Mouse (Mus musculus): ENCODE results near the gene Sucla2.

Gene Sucla2

DNA sequence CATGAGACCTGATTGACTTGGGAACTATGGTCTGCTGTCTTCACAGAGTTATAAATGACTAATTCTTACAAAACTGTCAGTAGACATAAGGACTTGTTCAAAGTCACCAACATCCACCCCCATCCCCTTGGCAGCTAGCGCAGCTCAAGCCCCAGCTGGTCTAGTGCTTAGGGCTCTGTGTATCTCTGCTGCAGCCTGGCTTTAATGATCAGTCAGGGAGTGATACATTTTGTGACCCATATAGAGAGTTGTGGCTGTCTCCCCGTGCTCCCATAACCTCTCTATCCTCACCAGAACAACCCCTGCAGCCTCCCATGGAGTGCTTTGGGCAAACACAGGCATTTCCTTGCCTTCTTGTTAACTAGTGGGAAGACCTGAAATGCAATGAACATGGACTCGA lies 95.8 kb downstream of the Sucla2 start:
- DNase-seq, result no peak

DNA sequence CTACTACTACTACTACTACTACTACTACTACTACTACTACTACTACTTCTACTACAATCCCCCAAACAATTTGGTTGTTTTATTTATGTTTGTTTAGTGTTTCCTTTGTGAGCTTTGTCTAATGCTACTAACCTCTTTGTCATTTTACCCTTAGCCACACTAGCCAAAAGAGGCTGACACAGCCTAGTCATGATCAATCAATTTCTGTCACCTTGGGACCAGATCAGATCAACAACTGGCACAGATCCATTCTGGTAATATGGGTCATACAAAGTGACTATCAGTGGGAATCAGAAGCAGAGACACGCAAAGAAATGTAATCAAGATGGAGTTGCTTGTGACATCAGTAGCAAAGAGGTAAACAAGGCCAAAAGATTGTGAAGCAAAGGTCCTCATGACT lies 97.9 kb downstream of the Sucla2 start:
- DNase-seq, result no peak

DNA sequence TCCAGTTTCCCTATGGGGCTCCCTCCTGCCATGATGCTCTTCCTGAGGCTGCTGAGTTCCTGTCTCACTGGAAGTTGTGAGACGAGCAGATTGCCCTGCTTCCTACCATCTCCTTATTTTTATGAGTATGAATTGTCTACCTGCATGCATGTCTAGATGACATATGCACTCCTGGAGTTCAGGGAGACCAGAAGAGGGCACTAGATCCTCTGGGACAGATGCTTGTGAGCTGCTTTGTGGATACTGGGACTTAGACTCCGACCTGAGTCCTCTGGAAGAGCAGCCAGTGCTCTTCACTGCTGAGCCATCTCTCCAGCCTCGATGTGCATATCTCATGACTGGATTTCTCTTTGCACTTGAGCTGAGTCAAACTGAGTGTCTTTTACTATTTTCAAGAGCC lies 100.3 kb downstream of the Sucla2 start:
- no peak for DNase-seq

DNA sequence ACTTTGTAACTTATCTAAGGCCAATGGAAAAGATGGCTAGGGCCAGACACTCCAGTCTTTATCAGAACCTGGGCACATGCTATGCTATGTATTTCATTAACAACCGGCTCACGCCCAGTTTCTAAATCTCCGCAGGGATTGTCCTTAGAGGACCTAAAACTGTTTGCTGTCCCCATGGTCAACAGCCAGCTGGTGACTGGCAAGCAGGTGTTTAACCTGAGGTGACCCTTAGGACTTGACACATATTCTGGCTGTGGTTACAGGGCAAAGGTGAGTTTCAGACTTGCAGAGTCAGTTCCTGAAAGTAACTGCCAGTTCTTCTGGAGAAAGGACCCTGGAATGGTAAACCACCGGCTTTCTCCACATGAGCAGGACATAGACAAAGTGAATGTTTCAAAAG lies 106.4 kb downstream of the Sucla2 start:
- peak; percentile 59 for DNase-seq

DNA sequence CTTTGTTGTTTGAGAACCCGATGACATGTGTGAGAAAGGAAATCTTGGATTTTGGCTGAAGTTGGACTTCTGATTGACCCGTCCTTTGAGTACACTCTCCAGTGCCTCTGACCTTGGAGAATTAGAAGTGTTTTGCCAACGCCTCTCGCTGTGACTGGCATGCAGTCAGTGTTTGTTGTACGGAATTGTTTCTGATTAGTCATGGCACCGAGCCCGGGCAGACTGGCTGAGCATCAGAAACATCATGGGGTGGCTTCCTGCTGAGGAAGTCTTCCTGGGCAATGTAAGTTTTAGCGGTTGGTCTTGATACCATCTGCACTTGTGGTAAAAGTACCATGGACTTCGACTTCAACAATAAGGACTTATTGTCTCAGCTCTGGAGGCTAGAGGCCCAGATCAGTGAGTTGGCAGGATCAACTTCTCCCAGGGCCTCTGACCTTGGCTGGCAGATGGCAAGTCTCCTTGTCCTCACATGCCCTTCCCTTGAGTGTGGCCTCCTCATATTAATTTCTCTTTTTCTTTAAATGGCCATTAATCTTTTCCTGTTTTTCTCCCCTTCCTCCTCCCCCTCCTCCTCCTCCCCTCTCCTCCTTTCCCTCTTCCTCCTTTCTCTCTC lies 107.6 kb downstream of the Sucla2 start:
- peak; percentile 59 for DNase-seq

DNA sequence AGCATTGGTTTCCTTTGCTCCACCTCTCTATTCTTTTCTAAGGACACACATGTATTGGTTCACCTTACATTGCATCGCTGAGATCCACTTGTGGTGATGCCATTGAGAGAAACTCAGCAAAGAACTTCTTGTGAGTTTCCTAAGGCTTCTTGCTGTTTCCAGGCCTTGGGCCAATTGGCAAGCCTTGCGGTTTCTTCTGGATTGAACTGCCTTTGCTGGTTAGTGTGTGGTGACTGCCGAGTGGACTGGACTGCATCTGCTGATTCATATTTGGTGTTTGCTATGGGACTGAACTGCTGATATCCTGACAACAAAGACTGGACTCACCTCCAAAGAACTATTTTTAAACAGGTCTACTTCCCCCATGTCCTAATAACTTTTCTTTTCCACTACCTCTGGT lies 109.2 kb downstream of the Sucla2 start:
- no peak for DNase-seq

DNA sequence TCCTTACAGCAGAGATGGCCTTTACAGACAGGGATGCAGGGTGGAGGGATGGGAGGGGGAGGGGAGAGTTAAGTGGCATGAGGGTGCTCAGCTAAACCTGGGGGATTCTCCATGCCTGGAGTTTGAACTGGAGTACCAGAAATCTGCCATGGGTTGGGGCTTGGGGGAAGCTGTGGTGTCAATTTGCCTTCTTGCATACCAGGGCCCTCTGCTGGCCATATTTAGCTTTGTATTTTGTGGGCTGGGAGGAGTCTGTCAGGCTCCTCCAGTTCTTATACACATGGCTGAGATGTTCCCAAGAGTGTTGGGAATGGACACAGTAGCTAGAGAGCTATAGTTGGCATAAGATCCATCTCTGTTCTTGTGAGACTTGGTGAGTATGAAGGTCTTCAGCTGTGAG lies 112.3 kb downstream of the Sucla2 start:
- DNase-seq, result peak; percentile 27

Measured in kidney, adult 18-20 months (tissue).